Mouse (Mus musculus): ENCODE measurements at regions not wholly inside any gene's neighbourhood (a gene's known extent, or its start where the extent isn't known, plus 50 kb on each side); places are given as distances from the start of the nearest gene placed in this dataset.
"Not testable (repeated sequence)": the region's sequence is repeated elsewhere in the genome, so short reads cannot be mapped to it uniquely, and the experiment has no call there.

DNA sequence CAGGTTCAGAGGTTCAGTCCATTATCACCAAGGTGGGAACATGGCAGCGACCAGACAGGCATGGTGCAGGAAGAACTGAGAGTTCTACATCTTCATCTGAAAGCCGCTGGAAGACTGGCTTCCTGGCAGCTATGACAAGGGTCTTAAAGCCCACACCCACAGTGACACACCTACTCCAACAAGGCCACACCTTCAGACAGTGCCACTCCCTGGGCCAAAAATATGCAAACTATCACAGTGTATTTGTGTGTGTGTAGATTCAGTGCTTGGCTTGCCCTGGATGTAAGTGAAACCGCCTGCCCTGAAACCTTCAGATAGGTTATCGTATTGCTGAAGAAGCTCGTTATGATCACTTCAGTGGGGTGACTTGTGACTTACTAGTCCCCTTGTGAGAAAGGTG, 151.3 kb downstream of the Kcnrg start:
- no peak overlapping the region for H3K4me2 ChIP-seq
- 80% methylated on average over 5 of the region's 5 CpGs for WGBS
- ATAC-seq (ENCODE audit: extremely low read depth, insufficient number of reproducible peaks, low FRiP score, low TSS enrichment): no peak
- no peaks in the 10 kb centered on the region for H3K27me3 ChIP-seq (replicated peaks)
- H3K27ac ChIP-seq (replicated peaks): no peak overlapping the region
- no peaks in the 10 kb centered on the region for H3K9me3 ChIP-seq
- no peaks in the 10 kb centered on the region for H3K36me3 ChIP-seq
- H3K4me1 ChIP-seq: peaks cover 13% of the 10 kb centered on the region
- H3K9ac ChIP-seq: no peak overlapping the region
- no peak overlapping the region for H3K4me3 ChIP-seq

GRCm38 (mm10) chr14:61760176-61760575, 152.9 kb downstream of the Kcnrg start:
- H3K4me3 ChIP-seq; ATAC-seq (ENCODE audit: extremely low read depth, insufficient number of reproducible peaks, low FRiP score, low TSS enrichment); H3K9me3 ChIP-seq; H3K9ac ChIP-seq; H3K36me3 ChIP-seq; H3K27me3 ChIP-seq (replicated peaks); H3K4me2 ChIP-seq; H3K27ac ChIP-seq (replicated peaks): not testable (repeated sequence)
- WGBS: 79% methylated on average over 12 of the region's 12 CpGs
- peaks cover 13% of the 10 kb centered on the region for H3K4me1 ChIP-seq

DNA sequence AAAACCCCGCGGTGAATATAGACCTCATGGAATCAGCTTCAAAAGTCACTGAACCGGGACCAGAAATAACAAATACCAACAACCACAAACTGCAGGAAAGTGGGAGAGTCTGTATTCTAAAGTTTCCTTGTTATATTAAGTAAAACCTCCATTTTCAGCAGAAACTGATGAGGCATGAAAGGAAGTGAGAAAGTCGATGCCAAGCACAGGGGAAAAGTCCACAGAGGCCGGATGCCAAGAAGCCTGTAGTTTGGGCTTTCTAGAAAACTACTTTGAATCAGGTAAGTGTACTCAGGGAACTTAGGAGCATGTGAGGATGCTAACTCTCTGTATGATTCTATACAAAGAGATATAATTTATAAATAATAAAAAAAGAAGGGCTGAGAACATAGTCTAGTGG, 154.8 kb downstream of the Kcnrg start:
- H3K9ac ChIP-seq: no peak overlapping the region
- ATAC-seq (ENCODE audit: extremely low read depth, insufficient number of reproducible peaks, low FRiP score, low TSS enrichment): no peak
- H3K4me1 ChIP-seq: peaks cover 8% of the 10 kb centered on the region
- 83% methylated on average over 5 of the region's 5 CpGs for WGBS
- no peak overlapping the region for H3K4me2 ChIP-seq
- H3K27me3 ChIP-seq (replicated peaks): no peaks in the 10 kb centered on the region
- H3K27ac ChIP-seq (replicated peaks): no peak overlapping the region
- H3K4me3 ChIP-seq: no peak overlapping the region
- no peaks in the 10 kb centered on the region for H3K9me3 ChIP-seq
- no peaks in the 10 kb centered on the region for H3K36me3 ChIP-seq

- Histone ChIP-seq H3K4me2 (no peak overlapping the region), H3K9me3 (no peaks in the 10 kb centered on the region), H3K9ac (no peak overlapping the region), H3K4me3 (no peak overlapping the region), H3K27me3 (replicated peaks) (no peaks in the 10 kb centered on the region), H3K4me1 (peaks cover 5% of the 10 kb centered on the region; the same call in 1 of the 2 replicates), H3K27ac (replicated peaks) (no peak overlapping the region), H3K36me3 (no peaks in the 10 kb centered on the region)
- no peak for ATAC-seq (ENCODE audit: extremely low read depth, insufficient number of reproducible peaks, low FRiP score, low TSS enrichment)
- 60% methylated on average over 5 of the region's 5 CpGs for WGBS
Observed at GRCm38 (mm10) chr14:61769881-61770280, 162.6 kb downstream of the Kcnrg start.

DNA sequence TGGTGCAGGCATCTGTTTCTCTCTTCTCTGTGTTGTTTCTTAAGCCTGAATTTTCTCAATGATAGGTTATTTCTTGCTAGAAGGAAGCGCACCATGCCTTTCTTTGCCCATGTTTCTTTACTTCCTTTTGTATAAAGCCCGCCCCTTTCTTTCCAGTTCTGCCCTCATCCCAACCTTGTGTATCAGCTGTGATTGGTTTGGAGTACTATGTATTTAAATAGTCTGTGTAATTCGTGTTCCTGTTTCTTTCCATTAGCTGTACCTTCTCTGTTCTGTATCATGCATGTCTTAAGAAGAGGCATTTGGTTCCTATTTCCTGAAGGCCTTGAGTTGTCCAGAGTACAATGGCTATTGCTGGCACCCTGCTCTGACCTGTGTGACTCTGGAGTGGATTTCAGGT, 166.9 kb downstream of the Kcnrg start:
- Histone ChIP-seq H3K27ac (replicated peaks) (no peak overlapping the region), H3K9me3 (no peaks in the 10 kb centered on the region), H3K9ac (no peak overlapping the region), H3K27me3 (replicated peaks) (no peaks in the 10 kb centered on the region), H3K4me2 (no peak overlapping the region), H3K4me3 (no peak overlapping the region), H3K36me3 (no peaks in the 10 kb centered on the region), H3K4me1 (no peaks in the 10 kb centered on the region)
- 73% methylated on average over 3 of the region's 3 CpGs for WGBS
- no peak for ATAC-seq (ENCODE audit: extremely low read depth, insufficient number of reproducible peaks, low FRiP score, low TSS enrichment)

- Histone ChIP-seq H3K9ac (no peak overlapping the region), H3K4me1 (no peaks in the 10 kb centered on the region), H3K4me2 (no peak overlapping the region), H3K27me3 (replicated peaks) (no peaks in the 10 kb centered on the region), H3K9me3 (no peaks in the 10 kb centered on the region), H3K27ac (replicated peaks) (no peak overlapping the region), H3K36me3 (no peaks in the 10 kb centered on the region), H3K4me3 (no peak overlapping the region)
- whole genome bisulfite sequencing: 72% methylated on average over 5 of the region's 5 CpGs
- ATAC-seq (ENCODE audit: extremely low read depth, insufficient number of reproducible peaks, low FRiP score, low TSS enrichment): no peak
Observed at GRCm38 (mm10) chr14:61778618-61779017, 171.4 kb downstream of the Kcnrg start.

GRCm38 (mm10) chr14:61783206-61783605, 175.9 kb downstream of the Kcnrg start:
- no peaks in the 10 kb centered on the region for H3K27me3 ChIP-seq (replicated peaks)
- H3K4me1 ChIP-seq: no peaks in the 10 kb centered on the region
- H3K4me2 ChIP-seq: no peak overlapping the region
- no peaks in the 10 kb centered on the region for H3K9me3 ChIP-seq
- no peak for ATAC-seq (ENCODE audit: extremely low read depth, insufficient number of reproducible peaks, low FRiP score, low TSS enrichment)
- H3K36me3 ChIP-seq: no peaks in the 10 kb centered on the region
- no peak overlapping the region for H3K9ac ChIP-seq
- WGBS: 66% methylated on average over 3 of the region's 3 CpGs
- H3K27ac ChIP-seq (replicated peaks): no peak overlapping the region
- H3K4me3 ChIP-seq: no peak overlapping the region

DNA sequence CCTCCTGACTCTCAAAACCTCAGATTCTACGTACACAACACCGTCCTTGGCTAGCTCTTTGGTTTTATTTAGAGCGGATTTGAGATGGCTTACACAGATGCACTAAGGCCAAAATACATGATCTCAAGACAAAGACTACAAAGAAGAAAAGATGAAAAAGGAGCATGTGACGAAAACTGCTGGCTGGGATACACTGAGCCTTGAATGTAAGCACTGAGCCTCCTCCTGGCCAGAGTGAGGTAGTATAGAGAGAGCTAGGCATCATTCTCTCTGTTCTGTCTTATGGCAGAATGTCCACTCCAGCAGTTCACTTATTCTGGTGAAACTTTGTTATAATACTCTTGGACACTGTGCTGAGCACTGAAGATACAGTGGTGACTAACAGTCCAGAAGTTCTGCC, 177.4 kb downstream of the Kcnrg start:
- WGBS: 86% methylated on average over 4 of the region's 4 CpGs
- H3K4me3 ChIP-seq: no peak overlapping the region
- ATAC-seq (ENCODE audit: extremely low read depth, insufficient number of reproducible peaks, low FRiP score, low TSS enrichment): no peak

GRCm38 (mm10) chr14:61786031-61786430, 178.8 kb downstream of the Kcnrg start:
- Histone ChIP-seq H3K9ac (no peak overlapping the region), H3K27me3 (replicated peaks) (no peaks in the 10 kb centered on the region), H3K4me2 (no peak overlapping the region), H3K27ac (replicated peaks) (no peak overlapping the region), H3K4me3 (no peak overlapping the region), H3K4me1 (no peaks in the 10 kb centered on the region), H3K9me3 (no peaks in the 10 kb centered on the region), H3K36me3 (no peaks in the 10 kb centered on the region)
- no peak for ATAC-seq (ENCODE audit: extremely low read depth, insufficient number of reproducible peaks, low FRiP score, low TSS enrichment)

More for the DNA sequence above, 177.4 kb downstream of the Kcnrg start:
- no peaks in the 10 kb centered on the region for H3K4me1 ChIP-seq
- no peaks in the 10 kb centered on the region for H3K9me3 ChIP-seq
- H3K27me3 ChIP-seq (replicated peaks): no peaks in the 10 kb centered on the region
- H3K9ac ChIP-seq: no peak overlapping the region
- H3K4me2 ChIP-seq: no peak overlapping the region
- H3K27ac ChIP-seq (replicated peaks): no peak overlapping the region
- H3K36me3 ChIP-seq: no peaks in the 10 kb centered on the region

DNA sequence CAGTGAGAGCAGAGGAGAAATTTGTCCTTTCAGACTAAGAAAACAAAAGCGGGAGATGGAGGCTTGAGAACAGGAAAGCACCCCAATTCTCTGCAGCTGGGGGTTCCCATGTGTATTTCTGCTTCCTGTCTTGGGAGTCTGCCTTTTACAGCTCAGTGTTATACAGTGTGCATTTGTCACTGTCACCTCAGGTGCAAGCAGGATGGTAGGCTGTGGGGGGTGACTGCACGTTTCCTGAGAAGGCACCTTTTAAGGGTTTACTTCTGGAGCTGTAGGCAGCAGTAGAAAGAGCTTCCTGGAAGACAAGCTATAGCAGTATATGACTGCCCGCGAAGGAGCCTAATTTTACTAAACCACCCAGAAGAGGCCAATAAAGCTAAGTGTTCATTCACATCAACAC, 180.5 kb downstream of the Kcnrg start:
- ATAC-seq (ENCODE audit: extremely low read depth, insufficient number of reproducible peaks, low FRiP score, low TSS enrichment): no peak
- no peak overlapping the region for H3K4me2 ChIP-seq
- H3K27me3 ChIP-seq (replicated peaks): no peaks in the 10 kb centered on the region
- no peak overlapping the region for H3K9ac ChIP-seq
- H3K27ac ChIP-seq (replicated peaks): no peak overlapping the region
- WGBS: 75% methylated on average over 4 of the region's 4 CpGs
- 0 out of 2 replicates have a peak, but pooled peaks cover 3% of the 10 kb centered on the region for H3K9me3 ChIP-seq
- no peaks in the 10 kb centered on the region for H3K4me1 ChIP-seq
- H3K36me3 ChIP-seq: no peaks in the 10 kb centered on the region
- no peak overlapping the region for H3K4me3 ChIP-seq

- Histone ChIP-seq H3K9me3 (0 out of 2 replicates have a peak, but pooled peaks cover 3% of the 10 kb centered on the region), H3K4me3 (no peak overlapping the region), H3K9ac (no peak overlapping the region), H3K27ac (replicated peaks) (no peak overlapping the region), H3K4me1 (no peaks in the 10 kb centered on the region), H3K4me2 (no peak overlapping the region), H3K27me3 (replicated peaks) (no peaks in the 10 kb centered on the region), H3K36me3 (no peaks in the 10 kb centered on the region)
- WGBS: 85% methylated on average over 20 of the region's 20 CpGs
- no peak for ATAC-seq (ENCODE audit: extremely low read depth, insufficient number of reproducible peaks, low FRiP score, low TSS enrichment)
Observed at GRCm38 (mm10) chr14:61788998-61789790, 181.9 kb downstream of the Kcnrg start.

DNA sequence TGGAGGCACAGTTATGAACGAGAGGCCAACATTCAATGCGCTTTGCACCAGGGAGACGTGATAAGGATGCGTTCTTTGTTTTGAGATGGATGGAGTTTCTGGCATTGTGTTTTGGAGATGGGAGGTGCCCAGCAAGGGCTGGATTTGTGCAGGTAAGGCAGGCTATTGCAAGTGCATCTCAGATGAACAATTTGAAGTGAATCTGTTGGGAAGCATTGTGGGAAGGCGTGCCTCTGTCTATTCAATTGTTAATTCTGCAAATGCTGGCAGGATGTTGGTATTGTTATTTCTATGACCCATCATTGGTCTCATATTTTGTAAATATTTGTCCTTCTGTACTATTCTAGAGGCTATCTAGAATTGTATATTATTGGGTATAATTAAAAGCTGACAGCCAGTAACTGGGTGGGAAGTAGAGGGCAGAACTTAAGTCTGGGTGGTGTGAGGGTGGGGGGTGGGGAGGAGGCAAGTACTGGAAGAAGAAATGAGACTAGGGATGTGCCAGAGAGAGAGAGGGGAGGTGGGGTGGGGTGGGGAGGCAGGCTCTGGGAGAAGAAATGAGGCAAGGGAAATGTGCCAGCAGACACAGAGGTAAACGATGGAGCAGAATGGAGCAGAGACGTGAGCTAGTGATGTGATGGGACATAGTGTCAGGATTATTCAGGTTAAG, 188.9 kb downstream of the Kcnrg start:
- Histone ChIP-seq H3K9me3 (0 out of 2 replicates have a peak, but pooled peaks cover 3% of the 10 kb centered on the region), H3K9ac (no peak overlapping the region), H3K4me1 (no peaks in the 10 kb centered on the region), H3K36me3 (no peaks in the 10 kb centered on the region), H3K27me3 (replicated peaks) (no peaks in the 10 kb centered on the region), H3K27ac (replicated peaks) (no peak overlapping the region), H3K4me3 (no peak overlapping the region), H3K4me2 (no peak overlapping the region)
- no peak for ATAC-seq (ENCODE audit: extremely low read depth, insufficient number of reproducible peaks, low FRiP score, low TSS enrichment)
- 84% methylated on average over 7 of the region's 7 CpGs for WGBS
